Mouse (Mus musculus) megakaryocyte, embryonic 14.5 days (primary cell): ENCODE results near the gene Kmt2e.

Experiments used
- FLI1 ChIP-seq: IDR thresholded peaks from 2 replicates; pipeline ENCODE4 v1.6.1; 2012; ENCODE audit warnings: low read length, inconsistent platforms, mixed read lengths
- GATA1 ChIP-seq: IDR thresholded peaks from 3 replicates; pipeline ENCODE4 v1.6.1; 2012; ENCODE audit warnings: mixed read lengths, low read length, inconsistent platforms, borderline replicate concordance

DNA sequence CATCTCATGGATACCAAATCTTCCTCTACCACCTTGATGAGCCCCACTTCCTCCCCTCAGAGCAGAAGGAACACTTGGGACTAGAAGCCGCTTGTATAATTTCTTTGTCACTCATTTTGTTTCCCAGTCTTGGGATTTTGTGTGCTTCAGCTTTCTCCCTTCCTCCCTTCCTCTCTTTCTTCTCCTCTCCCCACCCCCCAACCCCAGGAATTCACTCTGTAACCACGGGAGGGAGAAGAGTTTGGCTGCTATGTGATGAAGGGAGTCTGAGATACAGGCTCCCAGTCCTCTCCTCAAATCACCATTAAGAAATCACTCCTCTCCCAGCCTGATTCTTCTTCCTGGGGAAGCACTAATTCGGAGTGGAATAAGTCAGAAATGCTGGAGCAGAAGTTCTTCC, 46.1 kb upstream of the Kmt2e start:
- no peak for TF ChIP-seq GATA1
- TF ChIP-seq FLI1 = no peak
